Mouse (Mus musculus): ENCODE data around the gene B4galnt4. TPM values are rescaled to one million over a fixed set of nuclear protein-coding genes. Genes with fewer than 3 reads are reported as not detected.
"Not testable (repeated sequence)": the region's sequence is repeated elsewhere in the genome, so short reads cannot be mapped to it uniquely, and the experiment has no call there.

Gene B4galnt4
- polyA plus RNA-seq, 1 experiment from 2014 or later = 27.7 TPM

DNA sequence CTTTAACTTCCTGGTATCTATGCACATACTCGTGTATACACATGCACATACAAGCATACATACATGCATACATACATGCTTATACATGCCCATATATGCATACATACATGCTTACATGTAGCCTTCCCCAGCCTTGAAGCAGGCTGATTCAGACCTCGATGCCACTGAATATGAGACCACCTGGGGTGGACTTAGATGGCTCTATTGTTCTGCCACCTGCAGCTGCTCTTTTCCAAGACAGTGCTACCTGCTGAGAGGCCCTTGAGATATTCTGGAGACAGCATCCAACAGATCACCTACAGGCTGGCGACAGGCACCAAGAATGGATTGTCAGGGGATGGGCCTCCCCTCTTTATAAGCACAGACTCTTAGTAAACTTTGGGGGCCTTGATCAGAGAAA is 30.5 kb upstream of the B4galnt4 start:
- no peak for DNase-seq (ENCODE audit: low spot score)
- H3K27me3 ChIP-seq (replicated peaks; ENCODE audit: low read depth, poor library complexity, severe bottlenecking) = no peaks in the 10 kb centered on the region

DNA sequence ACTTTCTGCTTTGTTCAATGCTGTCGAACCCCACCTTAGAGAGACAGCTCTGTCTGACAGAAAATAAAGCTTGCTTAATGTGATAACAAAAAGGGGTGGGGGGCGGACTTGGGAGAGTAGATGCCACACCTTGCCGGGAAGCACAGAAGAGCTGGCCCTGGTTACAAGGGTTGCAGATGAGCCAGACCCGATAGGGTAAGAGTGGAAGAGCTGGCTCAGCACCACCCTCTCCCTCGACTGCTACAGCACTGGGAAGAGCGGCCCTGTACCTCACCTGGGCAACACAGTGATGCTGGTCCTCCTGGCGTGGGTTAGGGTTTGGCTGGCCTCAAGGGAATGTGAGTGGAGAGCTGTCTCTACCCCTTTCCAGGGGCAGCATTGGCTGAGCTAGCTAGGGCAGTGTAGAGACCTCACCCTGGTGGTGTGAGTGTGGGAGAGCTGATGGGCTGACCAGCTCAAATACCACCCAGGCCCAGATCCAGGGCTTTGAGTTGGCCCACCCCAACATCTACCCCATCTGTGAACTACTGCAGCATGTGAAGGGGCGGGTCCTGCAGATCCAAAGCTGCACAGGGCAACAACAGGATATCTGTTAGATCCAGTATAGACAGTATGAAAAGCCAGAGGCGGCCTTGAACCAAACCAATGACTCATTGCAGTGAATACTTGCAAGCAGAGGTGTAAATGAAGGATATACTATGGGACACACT is 28.3 kb upstream of the B4galnt4 start:
- no peak overlapping the region for H3K27ac ChIP-seq (replicated peaks)
- H3K36me3 ChIP-seq (replicated peaks) = no peaks in the 10 kb centered on the region
- no peak overlapping the region for H3K4me3 ChIP-seq
- H3K4me1 ChIP-seq = peaks cover 3% of the 10 kb centered on the region; the same call in 1 of the 2 replicates
- DNase-seq (ENCODE audit: low spot score) = no peak
- no peaks in the 10 kb centered on the region for H3K27me3 ChIP-seq (replicated peaks; ENCODE audit: low read depth, poor library complexity, severe bottlenecking)
- no peaks in the 10 kb centered on the region for H3K9me3 ChIP-seq
- WGBS = 81% methylated on average over 9 of the region's 9 CpGs

More for the DNA sequence above, 30.5 kb upstream of the B4galnt4 start:
- no peaks in the 10 kb centered on the region for H3K36me3 ChIP-seq (replicated peaks)
- no peak overlapping the region for H3K27ac ChIP-seq (replicated peaks)
- no peak overlapping the region for H3K4me3 ChIP-seq
- peaks cover 16% of the 10 kb centered on the region for H3K4me1 ChIP-seq
- H3K9me3 ChIP-seq = no peaks in the 10 kb centered on the region
- WGBS = 39% methylated on average over 3 of the region's 3 CpGs

DNA sequence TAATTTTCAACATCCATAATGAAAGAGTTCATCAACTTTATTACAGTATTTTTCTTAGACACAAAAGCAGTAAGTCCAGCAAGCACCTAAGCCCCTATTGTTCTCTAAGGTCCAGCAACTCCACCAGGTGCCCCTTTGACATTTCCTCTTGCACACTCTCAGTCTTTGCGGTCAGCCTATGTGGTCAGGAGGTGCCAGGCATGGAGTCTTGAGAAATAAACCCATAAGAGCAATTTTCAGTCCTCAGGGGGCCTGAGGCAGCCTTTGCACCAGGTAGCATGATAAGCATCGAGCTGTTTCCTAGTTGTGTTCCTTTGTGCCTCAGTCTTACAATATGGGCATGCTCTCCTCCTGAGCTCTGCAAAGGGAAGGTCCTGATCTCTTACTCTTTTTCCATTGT is 24.3 kb upstream of the B4galnt4 start:
- H3K4me3 ChIP-seq; H3K27ac ChIP-seq (replicated peaks); H3K36me3 ChIP-seq (replicated peaks); DNase-seq (ENCODE audit: low spot score); H3K9me3 ChIP-seq; H3K27me3 ChIP-seq (replicated peaks; ENCODE audit: low read depth, poor library complexity, severe bottlenecking); H3K4me1 ChIP-seq: not testable (repeated sequence)
- WGBS = 78% methylated on average over 1 of the region's 2 CpGs

DNA sequence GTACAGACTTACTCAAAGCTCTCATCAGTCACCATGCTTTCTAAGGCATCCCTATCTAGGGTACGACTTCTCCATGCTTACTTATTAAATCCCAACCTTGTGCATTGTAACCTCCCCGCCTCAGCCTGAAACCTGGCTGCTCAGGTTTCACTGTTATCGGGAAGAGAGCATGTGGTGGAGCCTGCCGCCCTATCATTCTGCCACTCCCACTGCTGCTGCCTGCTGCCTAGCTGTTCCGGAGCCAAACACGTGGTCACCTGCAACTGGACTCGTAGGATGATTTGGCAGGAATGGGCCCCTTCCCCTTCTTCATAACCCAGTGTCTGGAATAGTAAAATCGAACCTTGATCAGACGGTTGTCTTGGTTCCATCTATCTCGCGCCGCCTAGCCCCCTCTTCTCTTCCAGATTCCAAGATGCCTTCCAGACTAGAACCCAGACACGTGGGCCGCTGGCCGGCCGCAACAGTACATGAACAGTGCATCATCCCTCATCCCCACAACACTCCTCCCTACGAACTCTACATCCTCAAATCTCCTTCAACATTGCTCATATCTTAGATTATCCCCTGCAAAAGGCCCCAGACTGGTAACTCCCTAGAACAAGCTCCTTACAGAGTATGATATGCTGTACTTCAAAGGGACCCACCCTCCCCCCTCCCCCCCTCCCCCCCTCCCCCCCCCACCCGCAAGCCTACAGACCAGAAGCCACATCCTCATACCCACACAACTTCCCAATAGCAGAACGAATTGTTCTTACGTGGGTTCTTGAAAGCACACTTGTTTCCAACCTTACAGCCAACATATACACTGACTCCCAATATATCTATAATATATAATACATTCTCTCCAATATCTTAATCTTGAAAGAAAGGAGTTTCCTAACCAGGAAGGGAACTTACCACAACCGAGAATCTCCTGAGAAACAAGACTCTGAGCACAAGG is 22.5 kb upstream of the B4galnt4 start:
- Histone ChIP-seq H3K4me1 (peaks cover 14% of the 10 kb centered on the region), H3K36me3 (replicated peaks) (no peaks in the 10 kb centered on the region), H3K4me3 (no peak overlapping the region), H3K27ac (replicated peaks) (no peak overlapping the region), H3K9me3 (no peaks in the 10 kb centered on the region), H3K27me3 (replicated peaks; ENCODE audit: low read depth, poor library complexity, severe bottlenecking) (no peaks in the 10 kb centered on the region)
- no peak for DNase-seq (ENCODE audit: low spot score)
- WGBS = 79% methylated on average over 20 of the region's 21 CpGs

DNA sequence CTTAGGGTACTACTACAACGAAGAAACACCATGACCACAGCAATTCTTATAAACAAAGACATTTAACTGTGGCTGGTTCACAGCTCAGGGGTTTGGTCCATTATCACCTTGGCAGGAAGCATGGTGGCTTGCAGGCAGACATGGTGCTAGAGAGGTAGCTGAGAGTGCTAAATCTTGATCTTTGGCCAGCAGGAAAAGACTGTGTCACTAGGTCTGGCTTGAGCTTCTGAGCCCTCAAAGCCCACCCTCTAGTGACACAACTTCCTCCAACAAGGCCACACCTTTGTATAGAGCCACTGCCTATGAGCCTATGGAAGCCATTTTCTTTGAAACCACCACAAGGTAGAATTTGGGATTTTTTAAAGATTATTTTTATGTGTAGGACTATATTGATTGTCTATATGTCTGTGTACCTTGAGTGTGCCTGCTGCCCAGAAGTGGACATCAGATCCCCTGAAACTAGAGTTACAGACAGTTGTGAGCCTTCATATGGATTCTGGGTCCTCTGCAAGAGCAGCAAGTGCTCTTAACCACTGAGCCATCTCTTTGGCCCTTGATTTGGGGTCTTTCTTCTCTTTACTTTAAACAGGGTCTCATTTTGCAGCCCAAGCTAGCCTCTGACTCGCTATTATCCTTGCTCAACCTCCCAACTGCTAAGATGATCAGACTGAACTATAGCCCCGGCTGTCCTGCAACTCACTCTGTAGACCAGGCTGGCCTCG is 21.4 kb upstream of the B4galnt4 start:
- Histone ChIP-seq H3K4me1 (peaks cover 11% of the 10 kb centered on the region), H3K4me3 (no peak overlapping the region), H3K27ac (replicated peaks) (no peak overlapping the region), H3K27me3 (replicated peaks; ENCODE audit: low read depth, poor library complexity, severe bottlenecking) (no peaks in the 10 kb centered on the region), H3K36me3 (replicated peaks) (no peaks in the 10 kb centered on the region), H3K9me3 (no peaks in the 10 kb centered on the region)
- 89% methylated on average over 4 of the region's 4 CpGs for WGBS
- DNase-seq (ENCODE audit: low spot score) = no peak

DNA sequence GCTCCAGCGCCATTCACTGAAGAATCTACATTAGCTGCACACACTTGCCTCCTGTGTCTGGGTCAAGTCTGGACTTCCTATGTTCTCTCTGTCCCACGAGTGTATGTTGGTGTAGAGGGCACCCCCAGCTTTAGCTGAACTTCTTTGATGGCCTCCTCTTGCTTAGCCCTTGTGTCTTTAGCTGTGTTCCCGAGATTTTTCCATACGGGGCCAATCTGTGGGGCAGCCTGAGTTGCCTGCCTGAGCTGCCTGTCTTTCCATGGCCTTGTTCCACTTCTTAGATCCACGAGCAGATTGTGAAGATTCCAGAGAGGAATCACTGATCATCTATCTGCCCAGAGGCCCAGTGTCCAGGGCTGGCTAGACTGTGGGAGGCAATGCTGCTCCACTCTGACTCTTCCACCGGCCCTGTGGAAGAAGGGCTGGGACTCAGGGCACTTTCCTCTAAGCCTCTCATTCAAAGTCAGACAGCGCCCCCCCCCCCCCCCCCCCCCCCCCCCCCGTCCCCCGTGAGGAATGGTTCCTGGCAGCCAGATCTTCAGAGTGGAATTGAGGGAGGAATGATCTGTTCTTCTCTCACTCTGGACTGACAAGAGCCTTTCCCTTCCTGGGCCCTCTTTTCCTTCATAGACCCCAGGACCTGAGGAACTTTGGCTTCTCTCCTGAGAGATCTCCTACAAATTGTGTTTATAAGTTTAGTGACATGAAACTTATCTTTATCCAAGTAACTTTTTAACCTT is 19.9 kb upstream of the B4galnt4 start:
- 47% methylated on average over 6 of the region's 9 CpGs for WGBS
- Histone ChIP-seq H3K27ac (replicated peaks) (no peak overlapping the region), H3K9me3 (no peaks in the 10 kb centered on the region), H3K36me3 (replicated peaks) (no peaks in the 10 kb centered on the region), H3K4me3 (peak overlapping the region; percentile 25; the same call in 1 of the 2 replicates), H3K4me1 (peaks cover 11% of the 10 kb centered on the region), H3K27me3 (replicated peaks; ENCODE audit: low read depth, poor library complexity, severe bottlenecking) (no peaks in the 10 kb centered on the region)
- no peak for DNase-seq (ENCODE audit: low spot score)

DNA sequence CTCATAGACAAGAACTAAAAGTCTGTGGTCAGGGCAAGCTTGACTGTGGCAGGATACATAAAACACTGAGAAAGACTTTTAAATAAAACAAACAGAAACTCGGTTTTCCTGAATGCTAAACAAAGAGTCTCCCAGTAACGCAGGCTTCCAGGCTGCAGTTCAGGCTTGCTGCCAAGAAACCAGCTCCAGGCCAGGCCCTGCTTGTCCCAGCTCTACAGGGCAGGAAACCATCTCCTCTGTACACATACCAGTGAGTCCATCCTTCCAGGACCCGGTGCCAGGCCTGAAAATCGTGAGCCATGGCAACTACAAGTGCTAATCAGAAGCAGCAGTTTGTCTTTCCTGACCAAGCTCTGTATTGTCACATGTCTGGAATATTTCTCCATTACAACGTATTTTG is 19.2 kb upstream of the B4galnt4 start:
- no peak overlapping the region for H3K4me3 ChIP-seq
- no peaks in the 10 kb centered on the region for H3K36me3 ChIP-seq (replicated peaks)
- 37% methylated on average over 5 of the region's 5 CpGs for WGBS
- H3K27ac ChIP-seq (replicated peaks) = peak overlapping the region; percentile 65
- H3K27me3 ChIP-seq (replicated peaks; ENCODE audit: low read depth, poor library complexity, severe bottlenecking) = no peaks in the 10 kb centered on the region
- no peaks in the 10 kb centered on the region for H3K9me3 ChIP-seq
- peaks cover 11% of the 10 kb centered on the region for H3K4me1 ChIP-seq
- peak; percentile 42 for DNase-seq (ENCODE audit: low spot score)

DNA sequence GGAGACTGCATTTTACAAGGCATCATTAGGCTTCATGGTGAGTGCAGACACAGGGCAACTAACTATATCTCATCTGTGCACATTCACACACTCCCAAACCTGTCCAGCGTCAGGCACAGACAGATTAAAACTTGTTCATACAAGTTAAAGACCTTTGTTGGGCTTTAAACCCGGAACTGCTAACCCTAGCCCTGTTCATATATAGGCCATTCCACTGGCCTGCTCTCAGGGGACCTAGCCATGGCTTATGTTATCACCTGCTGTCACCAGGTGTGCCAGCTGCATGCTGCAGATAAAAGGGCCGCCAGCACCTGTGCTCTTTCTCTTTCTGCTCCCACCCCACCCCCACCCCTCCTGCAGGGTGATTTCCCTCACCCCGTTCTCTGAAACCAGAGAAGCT is 18.4 kb upstream of the B4galnt4 start:
- DNase-seq (ENCODE audit: low spot score) = peak; percentile 28
- Histone ChIP-seq H3K4me1 (peaks cover 19% of the 10 kb centered on the region), H3K27me3 (replicated peaks; ENCODE audit: low read depth, poor library complexity, severe bottlenecking) (no peaks in the 10 kb centered on the region), H3K9me3 (no peaks in the 10 kb centered on the region), H3K27ac (replicated peaks) (peak overlapping the region; percentile 44; the same call in 1 of the 2 replicates), H3K36me3 (replicated peaks) (no peaks in the 10 kb centered on the region), H3K4me3 (no peak overlapping the region)
- 43% methylated on average over 4 of the region's 4 CpGs for WGBS

DNA sequence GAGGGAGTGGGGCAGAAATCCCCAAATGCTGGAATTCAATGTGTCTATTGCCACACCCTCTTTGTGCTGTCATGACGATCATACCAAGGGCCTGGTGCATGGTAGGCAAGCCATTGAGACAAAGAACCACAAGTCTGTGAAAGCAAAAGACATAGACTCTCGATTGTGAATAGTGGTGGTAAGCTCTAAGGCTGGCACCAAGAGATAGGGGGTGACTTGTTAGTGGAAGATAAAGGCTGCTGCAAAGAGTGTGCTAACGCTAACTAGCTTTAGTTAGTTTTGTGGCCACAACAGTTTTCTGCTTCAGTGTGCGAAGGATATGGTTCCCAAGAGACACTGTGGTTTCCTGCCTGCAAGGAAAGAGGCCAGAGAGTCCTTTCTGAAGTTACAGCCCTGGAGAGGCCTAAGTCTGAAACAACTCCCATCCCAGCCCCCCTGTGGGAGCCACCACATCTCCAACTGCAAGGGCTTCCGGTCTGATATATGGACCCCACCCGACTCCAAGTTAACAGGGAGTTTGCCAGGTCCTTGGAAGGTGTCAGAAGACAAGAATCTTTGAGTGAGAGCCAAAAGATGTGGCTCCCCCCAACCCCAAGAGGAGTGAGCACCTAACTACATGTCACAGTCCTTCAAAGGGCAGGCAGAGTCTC is 13.8 kb upstream of the B4galnt4 start:
- Histone ChIP-seq H3K9me3 (no peaks in the 10 kb centered on the region), H3K27me3 (replicated peaks; ENCODE audit: low read depth, poor library complexity, severe bottlenecking) (no peaks in the 10 kb centered on the region), H3K4me1 (peaks cover 27% of the 10 kb centered on the region), H3K36me3 (replicated peaks) (no peaks in the 10 kb centered on the region), H3K27ac (replicated peaks) (0 out of 2 replicates have a peak overlapping the region, but pooled peaks have one; percentile 24), H3K4me3 (peak overlapping the region; percentile 58; the same call in 1 of the 2 replicates)
- 78% methylated on average over 6 of the region's 6 CpGs for WGBS
- DNase-seq (ENCODE audit: low spot score) = no peak

DNA sequence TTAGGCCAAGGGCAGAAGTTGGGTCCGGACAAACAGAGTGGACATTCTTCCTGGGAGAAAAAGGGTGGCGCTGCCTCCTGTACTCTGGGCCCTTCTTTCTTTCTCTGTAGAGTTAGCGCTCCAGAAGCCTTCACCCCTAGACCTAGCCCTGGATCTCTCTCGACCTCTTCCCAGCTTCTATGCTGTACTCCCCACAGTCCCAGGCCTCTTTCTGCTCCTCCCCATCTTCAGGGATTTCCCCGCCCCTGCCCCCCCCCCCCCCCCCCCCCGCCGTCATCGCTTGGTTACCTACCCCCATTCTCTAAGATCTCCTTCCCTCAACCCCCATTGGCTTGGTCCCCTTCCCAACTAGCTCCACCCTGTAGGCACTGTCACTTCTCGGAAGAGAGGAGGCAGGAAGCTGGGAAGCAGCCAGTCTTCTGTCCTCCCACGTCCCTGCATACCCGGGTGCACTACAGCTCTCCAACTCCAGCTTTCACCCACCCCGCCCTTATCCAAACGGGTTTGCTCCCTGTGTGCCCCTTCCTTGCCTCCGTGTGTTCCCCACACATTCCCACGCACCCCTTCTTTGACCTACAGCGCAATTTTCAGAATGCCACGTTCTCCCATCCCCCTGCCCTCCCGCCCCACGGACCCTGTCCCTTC is 13.2 kb upstream of the B4galnt4 start:
- H3K4me1 ChIP-seq = peaks cover 24% of the 10 kb centered on the region
- WGBS = 7% methylated on average over 19 of the region's 19 CpGs
- H3K9me3 ChIP-seq = no peaks in the 10 kb centered on the region
- peak overlapping the region; percentile 58 for H3K4me3 ChIP-seq
- H3K36me3 ChIP-seq (replicated peaks) = no peaks in the 10 kb centered on the region
- peak; percentile 57 for DNase-seq (ENCODE audit: low spot score)
- no peaks in the 10 kb centered on the region for H3K27me3 ChIP-seq (replicated peaks; ENCODE audit: low read depth, poor library complexity, severe bottlenecking)
- peak overlapping the region; percentile 40 for H3K27ac ChIP-seq (replicated peaks)

All from embryonic facial prominence, embryonic 10.5 days (tissue).